Mouse (Mus musculus) megakaryocyte, embryonic 14.5 days (primary cell): Measurements from ENCODE around the gene Sema6d.

Experiments used
- FLI1 ChIP-seq: IDR thresholded peaks from 2 replicates; pipeline ENCODE4 v1.6.1; 2012; ENCODE audit warnings: low read length, inconsistent platforms, mixed read lengths
- GATA1 ChIP-seq: IDR thresholded peaks from 3 replicates; pipeline ENCODE4 v1.6.1; 2012; ENCODE audit warnings: mixed read lengths, low read length, inconsistent platforms, borderline replicate concordance

- TF ChIP-seq GATA1 (no peak), FLI1 (no peak)
These were observed 168.3 kb downstream of the Sema6d start for GRCm38 (mm10) chr2:124258108-124258507.
